Mouse (Mus musculus): ENCODE data around the gene Aco2. TPM values are rescaled to one million over a fixed set of nuclear protein-coding genes. Genes with fewer than 3 reads are reported as not detected.

Aco2 gene
- polyA plus RNA-seq, 1 experiment from 2014 or later, result 156 TPM

GRCm38 (mm10) chr15:81961078-81961451, 89.0 kb downstream of the Aco2 start:
- no peak overlapping the region for H3K9ac ChIP-seq
- peak overlapping the region; percentile 100 for H3K4me2 ChIP-seq (replicated peaks)
- H3K27ac ChIP-seq, result no peak overlapping the region
- no peaks in the 10 kb centered on the region for H3K36me3 ChIP-seq
- peak overlapping the region; percentile 71 for H3K4me3 ChIP-seq
- peak; percentile 61; the same call in 1 of the 2 replicates for ATAC-seq (ENCODE audit: low FRiP score, low read depth)
- WGBS, result 2% methylated on average over 8 of the region's 8 CpGs
- H3K4me1 ChIP-seq, result 0 out of 2 replicates have a peak, but pooled peaks cover 5% of the 10 kb centered on the region
- H3K9me3 ChIP-seq, result no peaks in the 10 kb centered on the region
- no peaks in the 10 kb centered on the region for H3K27me3 ChIP-seq

- H3K9ac ChIP-seq, result no peak overlapping the region
- no peaks in the 10 kb centered on the region for H3K9me3 ChIP-seq
- no peaks in the 10 kb centered on the region for H3K36me3 ChIP-seq
- H3K4me2 ChIP-seq (replicated peaks), result no peak overlapping the region
- 30% methylated on average over 1 of the region's 1 CpGs for WGBS
- no peak overlapping the region for H3K27ac ChIP-seq
- H3K27me3 ChIP-seq, result no peaks in the 10 kb centered on the region
- H3K4me3 ChIP-seq, result no peak overlapping the region
- 0 out of 2 replicates have a peak, but pooled peaks cover 5% of the 10 kb centered on the region for H3K4me1 ChIP-seq
- ATAC-seq (ENCODE audit: low FRiP score, low read depth), result no peak
Measured at GRCm38 (mm10) chr15:81964262-81964661, 92.2 kb downstream of the Aco2 start.

Other genes with a start within 250 kb of the Aco2 start
- 20.9 and 23.5 TPM in 2 replicates for gene L3mbtl2, start 208.4 kb upstream of the Aco2 start, polyA plus RNA-seq (2015; fragmentation: Nextera tagmentation; extraction: Ambion mirVana)
- gene Chadl, start 175.0 kb upstream of the Aco2 start, polyA plus RNA-seq (2015; fragmentation: Nextera tagmentation; extraction: Ambion mirVana), result 15.5 and 17.1 TPM in 2 replicates
- 39.5 and 40.4 TPM in 2 replicates for gene Zc3h7b, start 127.3 kb upstream of the Aco2 start, polyA plus RNA-seq (2015; fragmentation: Nextera tagmentation; extraction: Ambion mirVana)
- 98.8 and 107 TPM in 2 replicates for gene Rangap1, start 126.8 kb upstream of the Aco2 start, polyA plus RNA-seq (2015; fragmentation: Nextera tagmentation; extraction: Ambion mirVana)
- gene Tef, start 69.9 kb upstream of the Aco2 start, polyA plus RNA-seq (2015; fragmentation: Nextera tagmentation; extraction: Ambion mirVana), result 25.4 and 26.0 TPM in 2 replicates
- 24.6 and 26.0 TPM in 2 replicates for gene Tob2, start 13.5 kb upstream of the Aco2 start, polyA plus RNA-seq (2015; fragmentation: Nextera tagmentation; extraction: Ambion mirVana)
- 151 and 158 TPM in 2 replicates for gene Phf5a, start 398 bp upstream of the Aco2 start, polyA plus RNA-seq (2015; fragmentation: Nextera tagmentation; extraction: Ambion mirVana)
- gene Polr3h, start 53.9 kb downstream of the Aco2 start, polyA plus RNA-seq (2015; fragmentation: Nextera tagmentation; extraction: Ambion mirVana), result 56.9 and 57.9 TPM in 2 replicates
- gene Csdc2, start 64.5 kb downstream of the Aco2 start, polyA plus RNA-seq (2015; fragmentation: Nextera tagmentation; extraction: Ambion mirVana), result 13.4 and 15.0 TPM in 2 replicates
- gene Pmm1, start 88.6 kb downstream of the Aco2 start, polyA plus RNA-seq (2015; fragmentation: Nextera tagmentation; extraction: Ambion mirVana), result 26.3 and 26.8 TPM in 2 replicates
- not detected in 2 replicates for gene 1700029P11Rik, start 108.2 kb downstream of the Aco2 start, polyA plus RNA-seq (2015; fragmentation: Nextera tagmentation; extraction: Ambion mirVana)
- gene Xrcc6, start 115.5 kb downstream of the Aco2 start, polyA plus RNA-seq (2015; fragmentation: Nextera tagmentation; extraction: Ambion mirVana), result 88.5 and 92.1 TPM in 2 replicates
- 26.6 and 26.9 TPM in 2 replicates for gene Desi1, start 161.6 kb downstream of the Aco2 start, polyA plus RNA-seq (2015; fragmentation: Nextera tagmentation; extraction: Ambion mirVana)
- gene Snu13, start 175.3 kb downstream of the Aco2 start, polyA plus RNA-seq (2015; fragmentation: Nextera tagmentation; extraction: Ambion mirVana), result 294 and 308 TPM in 2 replicates
- gene 4930407I10Rik, start 186.8 kb downstream of the Aco2 start, polyA plus RNA-seq (2015; fragmentation: Nextera tagmentation; extraction: Ambion mirVana), result 0.03 TPM in 1 of 2 replicates, not detected in the other
- 0.11 and 0.17 TPM in 2 replicates for gene Mei1, start 197.7 kb downstream of the Aco2 start, polyA plus RNA-seq (2015; fragmentation: Nextera tagmentation; extraction: Ambion mirVana)

All from limb, embryonic 13.5 days (tissue).